Mouse (Mus musculus) gastrocnemius, postnatal 25 days (tissue): ENCODE results near the gene Arhgap35. TPM values are rescaled to one million over a fixed set of nuclear protein-coding genes. Genes with fewer than 3 reads are reported as not detected.
A peak's percentile ranks its signal among the peaks of the same experiment; 100 is the strongest.

Experiments
- DNase-seq: peaks from one replicate; pipeline ENCODE4 v3.0.0; 2022
- total RNA-seq, 2 experiments: library from RNA; stranded (reverse); gene quantifications; 1 replicate in 1 of 2; 2 replicates in 1 of 2; pipeline ENCODE4 v1.2.3; 2021

Gene Arhgap35
- total RNA-seq, 2 experiments from 2014 or later = 15.3 to 16.5 TPM

DNA sequence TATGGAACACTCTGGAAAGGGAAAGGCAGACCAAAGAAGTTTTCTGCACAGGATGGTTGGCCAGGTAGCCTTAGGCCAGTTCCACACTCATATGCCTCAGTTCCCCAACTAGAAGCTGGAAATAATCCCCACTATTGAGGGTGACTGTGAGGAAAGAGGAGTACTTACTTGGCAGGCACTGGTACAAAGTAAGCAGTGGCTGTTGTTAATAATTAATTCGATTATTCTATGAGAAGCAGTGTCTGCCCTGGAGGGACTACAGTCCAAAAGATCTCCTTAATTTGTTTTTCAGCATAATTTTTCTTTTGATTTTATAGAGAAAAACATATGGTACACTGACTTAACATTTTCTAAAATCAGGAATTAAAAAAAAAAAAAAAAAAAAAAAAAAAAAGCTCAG lies 10.7 kb downstream of the Arhgap35 start:
- no peak for DNase-seq

DNA sequence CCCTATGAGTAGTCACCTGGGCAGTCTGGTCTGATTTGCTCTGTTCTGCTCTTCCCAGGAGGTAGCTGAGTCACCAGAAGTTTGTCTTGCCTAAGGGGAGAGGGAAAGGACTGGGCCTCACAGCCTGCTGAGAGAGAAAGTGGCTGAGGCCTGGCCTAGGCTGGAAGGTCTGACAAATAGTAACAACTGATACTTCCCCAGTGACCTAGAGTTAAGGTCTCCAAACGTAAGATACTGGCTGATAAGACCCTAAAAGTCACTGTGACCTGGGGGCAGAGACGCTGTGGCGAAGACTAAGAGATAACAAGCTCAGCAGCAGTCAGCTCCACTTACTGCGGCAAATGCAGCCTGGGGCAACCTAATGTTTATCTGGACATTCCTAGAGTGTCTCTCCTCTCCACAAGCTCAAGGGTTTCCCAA lies 13.1 kb downstream of the Arhgap35 start:
- no peak for DNase-seq

DNA sequence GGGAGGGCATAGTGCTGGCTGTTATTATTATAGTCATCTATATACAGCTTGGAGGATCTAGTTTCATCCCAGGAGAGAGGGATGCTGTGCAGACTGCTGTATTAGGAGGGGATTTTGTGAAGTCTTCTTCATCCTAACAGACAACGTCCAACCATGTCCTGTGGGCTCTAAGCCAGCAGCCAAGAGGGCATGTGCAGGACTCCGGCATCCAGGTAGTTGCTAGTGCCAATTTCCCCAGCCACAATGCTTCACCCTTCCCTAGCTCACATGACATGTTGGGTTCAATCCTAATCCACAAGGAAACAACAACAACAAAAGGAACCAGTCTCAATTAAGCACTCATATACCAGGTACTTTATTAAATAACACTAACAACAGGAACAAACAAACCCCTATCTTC lies 15.8 kb downstream of the Arhgap35 start:
- no peak for DNase-seq

GRCm38 (mm10) chr7:16591292-16591691 lies 23.5 kb downstream of the Arhgap35 start:
- no peak for DNase-seq

- no peak for DNase-seq
These were observed 27.1 kb downstream of the Arhgap35 start for GRCm38 (mm10) chr7:16587649-16588048.

DNA sequence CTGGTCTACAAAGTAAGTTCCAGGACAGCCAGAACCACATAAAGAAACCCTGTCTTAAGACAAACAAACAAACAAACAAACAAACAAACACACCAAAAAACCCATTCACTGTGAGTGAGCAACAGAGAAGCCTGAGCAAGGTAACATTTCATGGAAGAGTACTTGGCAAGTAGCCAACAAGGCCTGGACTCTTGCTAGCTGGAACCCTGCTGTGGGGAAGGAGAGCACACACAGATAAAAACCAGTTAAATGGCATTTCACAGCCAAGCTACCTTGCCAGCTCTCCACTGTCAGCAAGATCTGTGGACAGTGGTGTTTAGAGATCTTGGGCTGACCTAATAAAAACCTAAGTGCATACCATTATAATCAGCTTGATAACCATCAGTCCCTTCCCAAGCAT lies 30.4 kb downstream of the Arhgap35 start:
- no peak for DNase-seq

GRCm38 (mm10) chr7:16583775-16584174 lies 31.0 kb downstream of the Arhgap35 start:
- DNase-seq = no peak

DNA sequence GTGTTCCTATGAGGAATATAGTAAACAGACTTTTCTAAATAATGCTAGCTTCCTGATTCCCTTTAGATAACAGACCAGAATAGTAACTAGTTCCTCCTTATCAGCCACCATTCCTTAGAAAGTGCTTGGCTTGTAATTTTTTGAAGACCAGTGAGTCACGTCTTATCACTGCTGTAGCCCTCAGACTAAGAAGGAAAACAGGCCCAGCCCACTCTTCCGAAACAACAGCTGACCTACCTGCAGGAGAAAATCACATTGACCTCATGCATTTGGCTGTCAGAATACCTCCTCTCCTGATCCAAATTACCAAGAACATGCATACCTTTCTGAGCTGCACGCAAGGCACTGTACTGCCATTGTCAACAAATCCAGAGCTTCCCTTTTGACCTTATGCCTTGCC lies 32.5 kb downstream of the Arhgap35 start:
- no peak for DNase-seq

- DNase-seq = no peak
These were observed 33.3 kb downstream of the Arhgap35 start for GRCm38 (mm10) chr7:16581276-16582100.

DNA sequence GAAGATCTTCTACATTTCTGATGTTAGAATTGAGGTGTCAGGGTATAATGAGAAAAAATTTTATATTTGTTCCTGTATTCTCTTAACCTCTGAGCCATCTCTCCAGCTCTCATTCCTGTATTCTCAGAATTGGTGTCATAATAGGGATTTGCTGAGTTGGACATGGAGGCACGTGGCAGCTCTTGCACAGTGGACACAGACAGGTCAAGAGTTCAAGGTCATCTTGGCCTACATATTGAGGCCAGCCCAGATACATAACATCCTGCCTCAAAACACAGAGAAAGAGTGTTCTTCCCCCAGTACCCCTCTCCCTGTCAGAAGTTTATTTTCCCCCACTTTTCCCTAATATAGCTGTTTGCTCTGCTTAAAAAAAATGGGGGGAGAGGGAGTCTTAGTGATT lies 38.1 kb downstream of the Arhgap35 start:
- DNase-seq = no peak

GRCm38 (mm10) chr7:16571191-16571590 lies 43.6 kb downstream of the Arhgap35 start:
- DNase-seq = no peak

DNA sequence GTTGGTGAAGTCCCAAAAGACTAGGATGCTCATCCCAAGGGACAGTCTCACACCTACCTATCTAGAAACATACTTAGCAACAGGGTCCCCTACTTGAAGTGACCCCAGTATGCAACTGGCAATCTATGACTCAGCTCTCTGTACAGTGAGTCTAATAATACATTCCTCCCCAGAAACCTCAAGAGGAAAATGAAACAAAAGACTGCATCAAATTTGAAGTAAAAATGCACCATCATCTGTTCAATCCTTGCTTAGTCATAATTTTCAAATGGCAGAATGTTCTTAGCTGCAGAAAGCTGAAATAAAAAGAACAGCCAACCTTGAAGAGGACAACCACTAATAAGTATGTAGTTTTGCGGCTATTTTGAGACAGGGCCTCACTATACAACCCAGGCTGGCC lies 44.1 kb downstream of the Arhgap35 start:
- DNase-seq = no peak

DNA sequence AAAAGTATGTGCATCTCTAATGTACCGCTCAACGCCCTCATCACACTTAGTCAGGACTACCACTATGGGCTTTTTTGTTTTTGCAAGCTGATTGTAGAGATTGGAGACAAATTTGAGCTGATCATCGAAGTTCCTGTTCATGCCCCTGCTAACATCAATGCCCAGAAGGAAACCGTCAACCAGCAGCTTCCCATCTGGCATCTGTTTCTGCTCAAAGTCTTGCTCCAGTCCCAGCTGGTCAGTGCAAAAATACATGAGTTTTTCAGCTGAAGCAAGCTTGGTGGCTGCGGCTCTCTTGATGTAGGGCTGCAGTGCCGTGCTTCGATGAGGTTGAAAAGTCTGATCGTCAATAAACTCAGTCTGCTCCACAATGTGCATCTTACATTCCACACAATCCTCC lies 50.3 kb downstream of the Arhgap35 start:
- no peak for DNase-seq

DNA sequence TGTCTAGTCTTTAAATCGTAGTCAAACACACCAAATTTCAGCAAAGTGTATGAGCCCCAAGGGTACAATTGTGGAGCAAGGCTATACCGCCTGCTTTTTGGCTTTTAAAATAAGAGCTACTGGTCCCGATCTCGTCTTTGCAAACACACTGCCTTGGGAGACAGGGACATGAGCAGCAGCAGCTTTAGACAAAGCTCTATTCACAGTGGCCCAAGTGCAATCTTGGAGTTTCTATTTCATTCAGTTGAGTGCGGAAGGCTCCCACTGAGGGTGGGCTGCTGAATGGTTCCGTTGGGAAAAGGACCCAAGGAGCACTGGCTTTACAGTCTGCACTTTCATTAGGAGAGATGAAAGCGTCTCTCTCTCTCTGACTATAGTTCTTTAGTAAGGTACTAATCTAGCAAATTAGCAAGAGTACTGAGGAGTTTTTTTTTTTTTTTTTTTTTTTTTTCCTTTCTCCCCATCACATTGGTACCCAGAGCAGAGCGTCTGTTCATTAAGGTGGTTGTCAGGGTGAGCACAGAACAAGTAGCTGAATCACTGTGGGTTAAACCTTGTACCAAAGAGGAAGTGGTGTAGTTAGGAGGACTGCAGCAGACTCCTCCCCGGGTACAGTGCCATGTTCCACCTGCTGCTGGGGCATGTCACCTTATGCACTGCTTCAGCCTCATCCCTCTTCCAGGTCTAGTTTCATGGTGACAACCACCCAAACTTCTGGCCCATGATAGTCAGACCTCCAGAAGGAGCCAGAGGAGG lies 56.8 kb downstream of the Arhgap35 start:
- no peak for DNase-seq

DNA sequence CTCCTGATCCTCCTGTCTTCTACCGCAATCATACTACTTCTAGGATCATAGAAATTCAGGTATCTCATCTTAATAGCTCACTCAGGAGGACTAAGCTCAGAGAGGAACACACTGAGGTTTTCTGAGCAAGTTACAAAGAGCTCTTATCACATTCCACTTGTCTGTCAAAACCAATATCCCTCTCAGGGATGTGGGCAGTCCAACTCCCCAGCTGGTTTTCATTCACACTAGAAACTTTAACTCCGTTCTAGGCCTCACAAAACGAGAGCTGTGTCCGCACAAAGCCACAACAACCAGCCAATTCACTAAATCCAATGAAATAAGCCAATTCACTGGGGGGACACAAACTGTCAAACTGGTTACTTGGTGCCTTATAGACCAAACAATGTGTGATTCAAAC lies 57.5 kb downstream of the Arhgap35 start:
- no peak for DNase-seq

DNA sequence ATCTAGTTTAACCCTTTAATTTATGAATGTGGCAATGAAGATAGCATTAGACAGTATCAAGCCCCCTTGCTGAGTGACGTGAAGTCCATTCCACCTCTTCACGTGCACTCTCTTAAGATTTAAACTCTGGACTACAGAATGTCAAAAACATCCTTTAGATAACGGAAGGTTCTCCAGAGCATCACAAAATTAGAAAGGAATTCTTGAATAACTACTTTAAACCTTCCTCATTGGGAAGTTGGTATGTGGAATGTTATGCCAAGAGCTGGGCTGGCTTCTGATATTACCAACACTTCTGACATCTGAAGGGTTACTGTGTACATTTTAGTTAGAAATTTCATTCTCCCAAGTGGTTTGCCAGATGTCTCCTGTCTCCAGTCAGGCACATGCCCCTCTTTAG lies 60.6 kb downstream of the Arhgap35 start:
- DNase-seq = no peak

- no peak for DNase-seq
These were observed 63.2 kb downstream of the Arhgap35 start for GRCm38 (mm10) chr7:16551581-16551980.

DNA sequence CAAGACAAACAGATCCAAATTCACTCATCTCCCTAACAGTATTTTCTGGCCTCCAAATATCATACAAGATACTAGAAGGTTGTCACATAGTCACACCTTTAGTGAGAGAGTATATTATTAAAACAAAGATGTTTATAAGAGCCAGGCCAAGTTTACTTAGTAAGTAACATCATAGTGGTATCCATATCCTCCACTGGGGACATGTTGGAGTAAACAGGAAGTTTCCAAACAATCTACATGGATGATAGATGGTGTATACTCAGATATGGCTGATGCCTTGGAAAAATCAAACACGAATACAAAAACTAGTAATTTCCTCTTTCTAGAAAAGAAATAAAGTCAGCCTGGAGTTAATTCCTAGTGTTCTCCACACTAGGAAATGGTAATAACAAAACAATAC lies 65.5 kb downstream of the Arhgap35 start:
- no peak for DNase-seq

GRCm38 (mm10) chr7:16544770-16545169 lies 70.0 kb downstream of the Arhgap35 start:
- DNase-seq = peak; percentile 23

- no peak for DNase-seq
These were observed 77.4 kb downstream of the Arhgap35 start for GRCm38 (mm10) chr7:16537220-16537903.

DNA sequence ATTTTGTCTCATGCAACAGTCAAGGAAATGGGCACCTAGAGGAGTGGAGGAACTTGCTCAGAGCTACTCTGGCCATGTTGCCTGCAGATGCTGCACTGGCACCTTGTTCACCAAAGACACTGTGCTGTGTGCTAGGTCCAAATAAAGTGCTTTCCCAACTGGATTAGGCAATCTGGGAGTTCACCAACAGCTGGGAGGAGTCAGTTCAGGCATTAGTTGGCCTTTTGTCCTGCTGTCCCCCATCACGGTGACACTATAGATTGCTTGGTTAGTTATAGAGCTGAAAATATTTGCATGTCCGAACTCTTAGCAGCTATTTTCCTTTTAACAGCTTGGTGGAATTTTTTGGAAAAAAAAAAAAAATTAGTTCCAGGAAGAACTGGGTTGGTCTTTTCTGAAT lies 88.8 kb downstream of the Arhgap35 start:
- DNase-seq = peak; percentile 15

DNA sequence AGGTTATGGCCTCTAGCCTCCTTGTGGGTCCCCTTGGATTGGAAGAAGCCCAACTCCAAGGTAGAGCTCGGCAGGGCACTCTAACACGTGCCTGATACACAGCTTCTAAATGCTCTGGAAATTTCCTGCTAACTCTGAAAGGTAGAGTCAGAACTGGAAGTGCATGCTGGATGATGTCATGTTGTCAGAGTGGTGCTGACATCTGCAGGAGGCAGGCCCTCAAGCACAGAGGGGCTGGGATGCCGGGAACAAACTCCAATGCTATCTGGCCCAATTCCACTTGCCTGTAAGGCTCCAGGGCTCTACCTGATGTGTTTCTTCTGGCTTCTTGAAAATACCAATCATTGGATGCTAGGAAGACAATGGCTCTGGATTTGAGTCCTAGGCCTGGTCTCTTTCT lies 89.3 kb downstream of the Arhgap35 start:
- no peak for DNase-seq

DNA sequence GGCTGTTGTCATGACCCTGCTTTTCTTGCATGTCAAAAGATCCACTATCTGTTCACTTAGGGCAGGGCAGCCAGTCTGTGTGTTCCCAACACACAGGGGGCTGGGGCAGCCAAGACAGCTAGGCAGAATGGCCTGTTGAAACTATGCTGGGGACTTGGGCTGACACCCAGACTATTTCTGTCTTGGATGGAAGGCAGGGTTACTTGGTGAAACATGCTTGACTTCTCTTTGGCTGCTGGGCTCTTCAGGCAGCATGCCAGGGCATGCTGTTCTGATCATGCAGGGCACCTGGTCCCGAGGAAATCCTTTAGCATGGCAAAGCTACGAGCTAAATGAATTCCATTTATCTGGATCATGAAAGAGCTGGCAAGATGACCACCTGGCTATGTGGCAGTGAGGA lies 90.5 kb downstream of the Arhgap35 start:
- DNase-seq = peak; percentile 73
